Mouse (Mus musculus) hindbrain, embryonic 13.5 days (tissue): ENCODE measurements at regions not wholly inside any gene's neighbourhood (a gene's known extent, or its start where the extent isn't known, plus 50 kb on each side); places are given as distances from the start of the nearest gene placed in this dataset.

ENCODE experiments used
- ATAC-seq: fragments of 200-750 bp; cut with Nextera tagmentation; 2 replicates; pipeline ENCODE4 v1.8.0; 2017; ENCODE audit warnings: moderate TSS enrichment; ENCODE audit not compliant: low FRiP score
- H3K27ac ChIP-seq: fragments of 300-500 bp; sonication (generic); 2 replicates; pipeline ENCODE4 v1.5.1; 2015; ENCODE audit warnings: inconsistent platforms, mild to moderate bottlenecking, moderate library complexity
- H3K27me3 ChIP-seq: fragments of 300-500 bp; sonication (generic); 2 replicates; pipeline ENCODE4 v1.6.1; 2015; ENCODE audit warnings: mild to moderate bottlenecking, inconsistent platforms
- H3K36me3 ChIP-seq: fragments of 300-500 bp; sonication (generic); 2 replicates; pipeline ENCODE4 v1.6.1; 2015; ENCODE audit warnings: mild to moderate bottlenecking, inconsistent platforms
- H3K4me1 ChIP-seq: fragments of 300-500 bp; sonication (generic); replicated peaks from 2 replicates; pipeline ENCODE4 v1.6.1; 2015; ENCODE audit warnings: inconsistent platforms
- H3K4me2 ChIP-seq: fragments of 300-500 bp; sonication (generic); 2 replicates; pipeline ENCODE4 v1.6.1; 2015; ENCODE audit warnings: inconsistent platforms, mild to moderate bottlenecking, moderate library complexity
- H3K4me3 ChIP-seq: fragments of 300-500 bp; sonication (generic); 2 replicates; pipeline ENCODE4 v1.5.1; 2015; ENCODE audit warnings: mild to moderate bottlenecking, inconsistent platforms
- H3K9ac ChIP-seq: fragments of 300-500 bp; sonication (generic); 2 replicates; pipeline ENCODE4 v1.6.1; 2015; ENCODE audit warnings: mild to moderate bottlenecking, inconsistent platforms
- H3K9me3 ChIP-seq: fragments of 300-500 bp; sonication (generic); 2 replicates; pipeline ENCODE4 v1.6.1; 2016; ENCODE audit warnings: inconsistent platforms
- WGBS: fragments of 180-500 bp; shearing (Covaris S2); methylation state at CpG from one replicate; pipeline ENCODE4 v1.1.7; 2015; 5-methylcytosine and 5-hydroxymethylcytosine counted together

GRCm38 (mm10) chr12:117385072-117385666 lies 131.1 kb upstream of the Rapgef5 start:
- no peak overlapping the region for H3K4me2 ChIP-seq
- no peak overlapping the region for H3K27ac ChIP-seq
- WGBS, result 12% methylated on average over 6 of the region's 6 CpGs
- H3K4me3 ChIP-seq, result no peak overlapping the region
- no peak overlapping the region for H3K9ac ChIP-seq
- no peaks in the 10 kb centered on the region for H3K36me3 ChIP-seq
- 0 out of 2 replicates have a peak, but pooled peaks cover 18% of the 10 kb centered on the region for H3K27me3 ChIP-seq
- peak; percentile 69 for ATAC-seq
- H3K9me3 ChIP-seq, result no peaks in the 10 kb centered on the region
- no peaks in the 10 kb centered on the region for H3K4me1 ChIP-seq

DNA sequence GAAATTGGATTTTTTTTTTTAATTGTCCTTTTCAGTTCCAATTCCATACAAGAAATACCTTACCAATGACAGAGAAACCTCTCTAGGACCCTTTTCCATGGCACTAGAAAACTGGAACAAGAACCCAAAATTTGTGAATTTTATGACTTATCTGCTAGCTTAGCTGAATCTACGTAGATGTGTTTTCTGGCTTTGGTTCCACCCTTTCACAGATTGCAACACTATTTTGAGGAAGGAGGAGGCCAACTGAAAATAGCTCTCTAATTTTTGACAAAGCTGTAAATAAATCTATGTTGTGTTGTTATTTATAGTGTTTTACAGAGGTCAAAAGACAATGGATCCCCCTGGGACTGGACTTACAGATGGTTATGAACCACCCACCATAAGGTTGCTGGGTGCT lies 130.6 kb upstream of the Rapgef5 start:
- ATAC-seq, result no peak
- Histone ChIP-seq H3K27ac (no peak overlapping the region), H3K27me3 (0 out of 2 replicates have a peak, but pooled peaks cover 18% of the 10 kb centered on the region), H3K4me2 (no peak overlapping the region), H3K9ac (no peak overlapping the region), H3K9me3 (no peaks in the 10 kb centered on the region), H3K4me1 (no peaks in the 10 kb centered on the region), H3K36me3 (no peaks in the 10 kb centered on the region), H3K4me3 (no peak overlapping the region)
- 86% methylated on average over 1 of the region's 1 CpGs for WGBS

DNA sequence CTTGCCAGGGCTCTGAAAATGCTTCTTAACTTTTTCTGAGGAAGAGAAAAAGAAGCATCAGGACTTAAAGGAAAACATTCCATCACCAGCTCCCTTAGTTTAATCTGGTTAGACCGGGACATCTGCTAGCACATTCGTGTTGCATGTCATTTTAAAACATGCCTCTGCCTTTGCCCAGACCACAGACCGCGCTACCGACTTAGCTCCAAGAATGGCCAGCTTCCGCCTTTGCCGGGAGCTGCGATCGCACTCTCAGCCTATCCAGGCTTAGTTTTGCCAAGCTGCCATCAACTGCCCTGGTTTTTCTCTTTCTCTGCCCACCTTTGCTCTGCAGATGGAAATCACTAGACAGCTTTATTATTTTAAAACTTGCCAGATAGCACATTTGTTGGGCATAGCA lies 129.3 kb upstream of the Rapgef5 start:
- 0 out of 2 replicates have a peak, but pooled peaks cover 18% of the 10 kb centered on the region for H3K27me3 ChIP-seq
- H3K9ac ChIP-seq, result no peak overlapping the region
- no peak overlapping the region for H3K4me3 ChIP-seq
- H3K9me3 ChIP-seq, result no peaks in the 10 kb centered on the region
- 90% methylated on average over 9 of the region's 9 CpGs for WGBS
- no peak overlapping the region for H3K27ac ChIP-seq
- H3K36me3 ChIP-seq, result no peaks in the 10 kb centered on the region
- no peaks in the 10 kb centered on the region for H3K4me1 ChIP-seq
- no peak for ATAC-seq
- H3K4me2 ChIP-seq, result no peak overlapping the region

DNA sequence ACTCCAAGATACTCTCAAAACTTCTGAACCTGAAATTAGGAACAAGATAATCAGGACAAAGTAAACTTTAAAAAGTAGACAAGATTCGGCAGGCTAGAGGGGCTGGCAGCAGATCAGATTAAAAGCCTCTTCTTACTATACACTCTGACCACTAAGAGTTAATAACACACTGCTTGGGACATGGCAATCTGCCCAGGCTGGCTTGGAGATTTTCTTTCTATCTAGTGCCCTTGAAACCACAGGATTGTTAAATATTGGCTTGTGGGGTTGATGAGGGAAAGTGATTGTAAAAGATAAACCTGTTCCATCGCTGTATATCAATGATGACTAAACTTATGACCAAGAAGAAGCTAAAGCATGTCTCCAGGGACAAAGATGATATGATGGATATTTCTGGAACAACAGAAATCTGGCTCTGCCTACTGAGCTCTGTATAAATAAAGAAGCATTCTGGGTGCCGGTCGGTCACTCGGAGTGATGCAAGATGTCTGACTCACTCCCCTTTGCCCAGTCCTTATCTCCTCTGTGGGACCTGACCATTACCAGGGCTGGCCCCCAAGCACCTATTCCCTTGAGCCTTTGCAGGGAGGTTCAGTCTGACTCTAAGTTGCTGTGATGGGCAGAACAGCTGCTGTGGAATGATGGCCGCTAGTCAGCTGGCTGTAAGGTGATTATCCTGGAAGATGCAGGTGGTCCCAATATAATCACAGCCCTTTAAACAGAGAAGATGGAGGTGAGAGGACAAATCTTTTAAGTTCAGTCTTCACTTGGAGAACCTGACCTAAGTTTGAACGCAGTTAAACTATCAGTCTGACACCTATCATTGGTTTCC lies 126.5 kb upstream of the Rapgef5 start:
- Histone ChIP-seq H3K36me3 (no peaks in the 10 kb centered on the region), H3K4me2 (no peak overlapping the region), H3K4me1 (no peaks in the 10 kb centered on the region), H3K9me3 (no peaks in the 10 kb centered on the region), H3K27me3 (0 out of 2 replicates have a peak, but pooled peaks cover 18% of the 10 kb centered on the region), H3K4me3 (no peak overlapping the region), H3K9ac (no peak overlapping the region), H3K27ac (no peak overlapping the region)
- no peak for ATAC-seq
- WGBS, result 85% methylated on average over 7 of the region's 7 CpGs

GRCm38 (mm10) chr12:117397512-117397911 lies 118.8 kb upstream of the Rapgef5 start:
- Histone ChIP-seq H3K36me3 (no peaks in the 10 kb centered on the region), H3K4me3 (no peak overlapping the region), H3K4me1 (no peaks in the 10 kb centered on the region), H3K27me3 (0 out of 2 replicates have a peak, but pooled peaks cover 3% of the 10 kb centered on the region), H3K9me3 (no peaks in the 10 kb centered on the region), H3K4me2 (no peak overlapping the region), H3K9ac (no peak overlapping the region), H3K27ac (no peak overlapping the region)
- 94% methylated on average over 3 of the region's 3 CpGs for WGBS
- no peak for ATAC-seq

GRCm38 (mm10) chr12:117403513-117404156 lies 112.6 kb upstream of the Rapgef5 start:
- Histone ChIP-seq H3K36me3 (no peaks in the 10 kb centered on the region), H3K27ac (no peak overlapping the region), H3K9ac (no peak overlapping the region), H3K4me1 (peaks cover 5% of the 10 kb centered on the region; the same call in 1 of the 2 replicates), H3K27me3 (peaks cover 3% of the 10 kb centered on the region; the same call in 1 of the 2 replicates), H3K4me2 (no peak overlapping the region), H3K4me3 (no peak overlapping the region), H3K9me3 (no peaks in the 10 kb centered on the region)
- peak; percentile 74 for ATAC-seq
- WGBS, result 6% methylated on average over 7 of the region's 7 CpGs

GRCm38 (mm10) chr12:117404157-117404752 lies 112.0 kb upstream of the Rapgef5 start:
- H3K9me3 ChIP-seq, result no peaks in the 10 kb centered on the region
- H3K4me2 ChIP-seq, result no peak overlapping the region
- WGBS, result 57% methylated on average over 5 of the region's 5 CpGs
- no peak overlapping the region for H3K9ac ChIP-seq
- ATAC-seq, result no peak
- peaks cover 5% of the 10 kb centered on the region; the same call in 1 of the 2 replicates for H3K4me1 ChIP-seq
- H3K27ac ChIP-seq, result no peak overlapping the region
- H3K36me3 ChIP-seq, result no peaks in the 10 kb centered on the region
- H3K27me3 ChIP-seq, result peaks cover 3% of the 10 kb centered on the region; the same call in 1 of the 2 replicates
- no peak overlapping the region for H3K4me3 ChIP-seq

- no peak for ATAC-seq
- H3K4me1 ChIP-seq, result peaks cover 12% of the 10 kb centered on the region
- H3K9me3 ChIP-seq, result no peaks in the 10 kb centered on the region
- no peak overlapping the region for H3K9ac ChIP-seq
- no peaks in the 10 kb centered on the region; the same call in 1 of the 2 replicates for H3K27me3 ChIP-seq
- H3K27ac ChIP-seq, result no peak overlapping the region
- 92% methylated on average over 9 of the region's 9 CpGs for WGBS
- no peaks in the 10 kb centered on the region for H3K36me3 ChIP-seq
- no peak overlapping the region for H3K4me3 ChIP-seq
- H3K4me2 ChIP-seq, result no peak overlapping the region
Observed at GRCm38 (mm10) chr12:117406832-117407231, 109.4 kb upstream of the Rapgef5 start.

GRCm38 (mm10) chr12:117410604-117411003 lies 105.7 kb upstream of the Rapgef5 start:
- Histone ChIP-seq H3K9ac (no peak overlapping the region), H3K27me3 (no peaks in the 10 kb centered on the region), H3K9me3 (no peaks in the 10 kb centered on the region), H3K4me1 (peaks cover 19% of the 10 kb centered on the region), H3K4me3 (no peak overlapping the region), H3K4me2 (no peak overlapping the region), H3K27ac (no peak overlapping the region), H3K36me3 (no peaks in the 10 kb centered on the region)
- WGBS, result 33% methylated on average over 1 of the region's 1 CpGs
- no peak for ATAC-seq

DNA sequence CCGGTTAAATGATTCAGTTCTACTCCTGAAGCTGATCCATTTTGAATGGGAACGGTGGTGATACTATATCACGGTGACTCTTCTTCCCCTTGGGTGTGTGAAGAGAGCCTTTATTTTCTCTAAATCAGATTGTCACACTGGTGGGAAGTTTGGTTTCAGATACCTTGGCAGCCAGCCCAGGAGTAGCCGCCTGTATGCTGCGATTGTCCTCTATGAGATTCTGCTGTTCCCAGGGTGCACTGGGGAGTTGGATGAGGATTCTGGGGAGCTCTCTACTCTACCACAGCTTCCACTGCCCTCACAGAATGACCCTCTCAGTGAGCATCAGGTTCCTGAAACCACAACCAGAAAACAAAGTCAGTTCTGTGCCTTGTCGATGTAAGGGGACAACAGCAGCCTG lies 104.0 kb upstream of the Rapgef5 start:
- H3K9me3 ChIP-seq, result no peaks in the 10 kb centered on the region
- peaks cover 19% of the 10 kb centered on the region for H3K4me1 ChIP-seq
- 47% methylated on average over 6 of the region's 6 CpGs for WGBS
- no peaks in the 10 kb centered on the region for H3K27me3 ChIP-seq
- no peak overlapping the region for H3K4me2 ChIP-seq
- H3K9ac ChIP-seq, result no peak overlapping the region
- H3K36me3 ChIP-seq, result no peaks in the 10 kb centered on the region
- ATAC-seq, result no peak
- H3K4me3 ChIP-seq, result no peak overlapping the region
- no peak overlapping the region for H3K27ac ChIP-seq

- no peaks in the 10 kb centered on the region for H3K36me3 ChIP-seq
- peak overlapping the region; percentile 27; the same call in 1 of the 2 replicates for H3K27ac ChIP-seq
- ATAC-seq, result no peak; the same call in 1 of the 2 replicates
- 61% methylated on average over 2 of the region's 2 CpGs for WGBS
- no peaks in the 10 kb centered on the region for H3K9me3 ChIP-seq
- H3K9ac ChIP-seq, result no peak overlapping the region
- H3K4me2 ChIP-seq, result no peak overlapping the region
- H3K27me3 ChIP-seq, result no peaks in the 10 kb centered on the region
- peaks cover 19% of the 10 kb centered on the region for H3K4me1 ChIP-seq
- no peak overlapping the region for H3K4me3 ChIP-seq
Observed at GRCm38 (mm10) chr12:117412779-117413505, 103.3 kb upstream of the Rapgef5 start.
